Mouse (Mus musculus): Measurements from ENCODE around the gene Hsd17b3. TPM values are rescaled to one million over a fixed set of nuclear protein-coding genes. Genes with fewer than 3 reads are reported as not detected.

Gene Hsd17b3
- 1 to 10 TPM; 1.2 to 1.4 TPM for total RNA-seq (2021)
- long read RNA-seq, experiment 1, partial matches to known transcripts: 0 of 1 reads
- long read RNA-seq, experiment 1, other reads (novel, unspliced or antisense): 1 of 1 reads
- long read RNA-seq, experiment 2: 0 reads

DNA sequence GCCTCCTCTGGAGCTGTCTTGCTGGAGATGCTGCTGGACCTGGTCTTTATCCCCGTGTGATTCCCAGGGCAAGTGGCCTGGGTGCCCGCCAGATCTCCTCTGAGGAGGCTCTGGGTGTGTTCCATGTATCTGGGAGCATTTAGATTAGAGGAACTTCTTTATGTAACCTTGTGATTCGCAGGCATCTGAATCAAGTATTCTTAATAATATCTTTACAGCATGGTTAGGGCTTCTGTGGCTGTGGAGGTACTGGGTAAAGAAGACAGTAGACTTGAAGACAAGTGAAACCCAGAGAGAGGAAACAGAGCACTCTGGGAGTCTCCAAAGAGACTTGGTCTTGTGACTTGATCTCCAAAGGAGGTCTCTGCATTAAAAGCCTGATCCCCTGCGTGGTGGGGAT, at the start of gene Hsd17b3:
Gene Hsd17b3 (minus strand): TSS at position 101 of the 400 bp plus-strand sequence.
- no peak for DNase-seq

DNA sequence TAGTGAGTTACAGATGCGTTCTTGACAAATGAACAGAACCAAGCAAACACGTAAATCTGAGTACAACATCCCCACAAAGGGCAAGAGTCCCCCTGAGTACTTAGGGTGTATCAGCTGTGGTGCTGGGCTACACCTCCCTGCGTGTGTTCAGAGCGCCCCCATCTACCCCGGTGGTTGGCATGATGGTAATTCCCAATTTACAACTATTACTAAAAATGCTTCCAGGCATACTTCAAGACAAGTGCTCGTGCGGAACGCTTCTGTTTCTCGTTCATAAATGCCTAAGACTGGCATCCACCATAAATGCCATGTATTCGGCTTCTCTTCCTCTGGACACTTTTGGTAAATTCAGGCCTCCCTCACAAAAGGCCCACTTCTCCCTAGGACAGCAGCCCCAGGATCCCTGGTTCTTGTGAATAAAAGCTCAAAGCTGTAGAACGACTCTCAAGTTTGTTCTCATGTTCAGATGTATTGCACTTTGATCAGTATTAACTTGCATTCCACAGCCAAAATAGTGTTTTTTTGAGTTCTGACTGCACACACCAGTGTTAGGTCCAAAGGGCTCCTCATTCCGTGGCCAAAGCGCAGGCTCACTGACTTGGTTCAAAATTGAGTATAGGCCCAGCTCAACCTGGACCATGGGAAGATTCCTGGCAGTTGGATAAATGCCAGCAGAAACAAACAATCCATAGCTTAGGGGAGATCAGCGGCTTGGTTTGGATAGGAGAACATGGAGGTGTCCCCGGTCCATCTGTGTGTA, 40.8 kb upstream of the Hsd17b3 start:
- DNase-seq: peak; percentile 72 to 79

DNA sequence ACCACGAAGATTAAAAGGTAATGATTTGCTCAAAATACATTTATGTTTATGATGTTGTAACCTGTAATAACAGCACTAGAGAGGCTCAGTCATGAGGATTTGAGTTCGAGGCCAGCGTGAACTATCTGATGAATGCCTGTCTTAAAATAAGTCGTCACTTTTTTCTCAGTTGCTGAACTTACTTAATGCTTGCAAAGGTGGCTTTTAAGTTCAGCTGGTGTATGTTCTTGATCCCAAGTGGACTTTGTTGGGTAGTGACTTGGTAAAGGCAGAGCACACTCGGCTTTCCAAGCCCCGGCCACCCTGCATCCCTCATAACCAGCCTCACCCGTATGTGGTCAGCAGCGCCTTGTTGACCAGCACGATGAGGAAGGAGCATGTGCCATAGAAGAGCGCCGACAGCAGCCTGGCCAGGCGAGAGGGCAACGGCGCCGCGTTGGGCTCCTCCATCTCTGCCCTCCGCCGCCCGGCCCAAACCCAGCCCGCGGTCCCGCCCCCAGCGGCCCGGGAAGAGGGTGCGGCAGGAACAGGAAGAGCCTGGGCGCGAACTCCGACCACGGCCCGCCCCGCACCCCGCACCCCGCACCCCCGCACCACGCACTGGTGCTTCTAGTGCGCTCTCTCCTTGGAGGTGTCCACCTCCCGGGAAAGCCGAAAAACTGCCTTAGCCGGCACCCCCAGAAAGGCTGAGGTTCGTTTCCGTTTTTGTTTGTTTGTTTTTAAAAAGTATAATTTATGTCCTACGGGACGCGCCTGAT, 40.0 kb upstream of the Hsd17b3 start, which contains the start of gene Slc35d2:
Gene Slc35d2 (minus strand): TSS at position 511 of the 758 bp plus-strand sequence.
- DNase-seq: peak; percentile 84 to 93

DNA sequence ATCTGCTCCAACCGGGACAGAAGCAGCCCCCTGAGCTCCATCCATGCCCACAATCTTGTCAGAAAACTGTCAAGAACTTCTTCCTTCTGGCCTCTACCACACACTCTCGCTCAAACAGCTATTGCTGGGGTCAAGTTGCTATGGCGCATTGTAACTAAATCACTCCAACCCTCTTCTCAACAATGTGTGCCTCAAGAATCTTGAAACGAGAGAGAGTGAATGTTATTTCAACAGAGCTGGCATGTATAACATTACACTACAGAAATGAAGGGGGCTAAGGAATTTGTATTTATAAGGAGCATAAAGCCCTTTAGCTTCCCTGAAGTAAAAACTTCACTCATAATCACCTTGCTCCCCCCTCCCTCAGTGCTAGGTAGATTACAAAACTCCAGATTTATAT, 37.3 kb upstream of the Hsd17b3 start:
- DNase-seq: no peak

DNA sequence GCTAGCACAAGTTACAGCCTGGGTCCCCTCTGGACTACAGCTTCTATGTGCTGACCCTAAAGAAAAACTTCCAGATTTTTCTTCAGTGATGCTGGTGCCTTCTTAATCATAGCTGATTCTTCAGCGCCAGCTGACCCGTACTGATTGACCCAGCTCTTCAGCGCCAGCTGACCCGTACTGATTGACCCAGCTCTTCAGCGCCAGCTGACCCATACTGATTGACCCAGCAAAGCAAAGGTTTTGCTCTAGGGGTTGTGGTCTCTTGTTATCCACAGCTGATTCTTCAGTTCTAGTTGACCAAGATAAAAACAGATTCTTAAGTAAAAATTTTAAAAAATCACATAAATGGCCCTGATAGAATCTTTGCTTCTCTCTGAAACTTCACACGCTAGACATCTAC, 35.9 kb upstream of the Hsd17b3 start:
- no peak for DNase-seq

DNA sequence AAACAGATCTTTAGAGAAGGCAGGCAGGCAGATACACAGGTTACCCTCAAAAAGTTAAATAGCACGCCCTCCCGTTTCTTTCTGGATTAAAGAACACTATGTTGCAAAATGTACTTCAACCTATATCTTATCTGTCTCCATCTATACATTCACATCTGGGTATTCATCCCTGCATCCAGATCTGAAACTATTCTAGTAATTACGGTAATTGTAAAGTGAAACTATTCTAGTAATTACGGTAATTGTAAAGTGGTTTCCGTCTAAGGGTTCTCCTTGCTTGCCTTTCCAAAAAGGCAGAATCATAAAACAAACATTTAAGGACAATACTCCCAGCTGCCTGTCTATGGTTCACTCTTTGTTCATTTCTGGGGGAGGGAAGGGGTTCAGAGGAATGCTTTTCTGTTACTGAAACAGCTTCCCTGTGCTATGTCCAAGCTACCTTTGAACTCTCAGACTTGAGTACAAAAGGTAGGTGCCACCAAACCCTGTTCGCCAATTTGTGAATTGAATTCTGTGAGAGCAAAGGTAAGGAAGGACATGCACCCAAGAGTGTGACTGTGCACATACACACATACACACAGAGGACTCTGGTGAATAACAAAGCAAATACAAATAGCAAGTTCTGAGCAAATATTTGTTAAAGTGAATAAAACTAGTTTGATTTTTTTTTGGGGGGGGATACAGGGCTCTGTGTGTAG, 34.6 kb upstream of the Hsd17b3 start:
- DNase-seq: no peak

DNA sequence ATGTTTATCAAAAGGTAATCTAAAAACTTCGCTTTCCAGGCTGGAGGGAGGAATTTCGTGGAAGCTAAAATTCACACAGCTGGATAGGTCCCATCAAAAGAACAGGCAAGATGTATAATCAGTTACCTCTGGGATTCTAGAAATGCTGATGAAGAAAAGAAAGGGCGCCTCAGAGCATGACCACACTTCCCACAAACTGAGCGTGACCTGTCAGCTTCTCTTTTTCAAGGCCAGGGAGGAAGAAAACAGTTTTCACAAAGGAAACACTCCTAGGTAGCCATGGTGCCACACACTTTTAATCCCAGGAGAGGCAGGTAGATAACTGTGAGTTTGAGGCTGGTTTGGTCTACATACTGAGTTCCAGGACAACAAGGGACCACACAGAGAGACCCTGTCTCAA, 31.7 kb upstream of the Hsd17b3 start:
- no peak for DNase-seq

DNA sequence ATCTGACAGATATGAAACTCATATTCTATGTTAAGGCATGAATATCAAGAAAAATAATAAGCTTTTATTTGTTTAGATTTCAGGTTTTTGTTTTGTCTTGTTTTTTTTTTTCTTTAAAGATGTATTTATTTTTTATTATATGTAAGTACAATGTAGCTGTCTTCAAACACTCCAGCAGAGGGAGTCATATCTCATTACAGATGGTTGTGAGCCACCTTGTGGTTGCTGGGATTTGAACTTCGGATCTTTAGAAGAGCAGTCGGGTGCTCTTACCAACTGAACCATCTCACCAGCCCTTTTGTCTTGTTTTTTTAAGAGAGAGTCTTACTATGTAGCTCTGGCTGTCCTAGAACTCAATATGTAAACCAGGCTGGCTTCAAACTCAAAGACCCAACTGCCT, 28.4 kb upstream of the Hsd17b3 start:
- DNase-seq: no peak

DNA sequence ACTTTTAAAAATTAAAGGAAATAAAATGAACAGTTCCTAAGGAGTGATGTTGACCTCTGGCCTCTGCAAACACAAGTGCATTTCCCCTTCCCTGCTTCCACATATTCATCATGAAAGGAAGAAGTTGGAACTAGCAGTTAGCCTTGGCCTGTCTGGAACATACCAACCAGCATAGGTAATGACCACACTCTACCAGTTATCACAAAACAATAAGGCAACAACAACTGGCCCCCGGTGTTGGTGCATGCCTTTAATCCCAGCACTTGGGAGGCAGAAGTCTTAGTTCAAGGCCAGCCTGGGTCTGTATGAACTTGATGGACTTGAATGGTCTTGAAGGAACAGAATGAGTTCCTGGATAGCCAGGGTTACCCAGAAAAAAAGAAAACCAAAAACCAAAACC, 21.4 kb upstream of the Hsd17b3 start:
- DNase-seq: no peak

DNA sequence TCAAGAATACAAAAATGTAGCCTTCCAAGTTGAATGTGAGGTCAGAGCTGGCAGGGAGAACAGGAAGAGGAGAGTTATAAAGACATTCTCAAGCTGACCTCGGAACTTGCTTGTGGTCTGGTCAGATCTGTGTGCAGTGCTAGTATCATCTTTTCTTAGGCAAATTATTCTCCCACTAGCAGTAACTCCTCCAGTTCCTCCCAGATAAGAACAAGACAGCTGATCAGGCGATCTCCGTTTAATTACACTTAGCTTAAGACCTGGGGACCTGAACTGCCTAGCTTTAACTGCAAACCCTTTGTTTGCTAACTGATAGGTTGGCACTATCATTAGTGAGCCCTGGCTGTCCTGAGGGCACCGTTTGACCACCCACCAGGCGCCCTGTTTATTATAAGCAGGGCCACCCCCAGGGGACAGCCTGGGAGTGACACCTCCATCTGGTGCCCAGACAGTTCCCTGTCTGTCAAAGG, 19.4 kb upstream of the Hsd17b3 start:
- no peak for DNase-seq

DNA sequence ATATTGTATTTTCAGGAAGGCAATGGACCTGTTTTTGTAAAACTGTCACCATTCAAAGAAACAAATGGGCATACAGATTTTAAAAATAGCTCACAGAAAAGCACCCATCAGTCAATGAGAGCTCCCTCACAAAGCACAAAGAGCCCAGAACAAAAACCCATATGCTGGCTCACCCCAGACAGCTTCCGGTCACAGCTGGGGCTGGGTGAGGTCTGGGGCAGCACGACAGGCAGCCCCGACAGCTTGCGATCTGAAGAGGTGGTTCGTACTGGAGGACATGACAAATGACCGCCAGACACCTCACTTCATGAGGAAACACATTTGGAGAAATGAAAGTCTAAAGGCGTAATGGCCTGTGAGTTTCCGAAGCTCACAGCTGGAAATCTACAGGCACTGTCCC, 18.5 kb upstream of the Hsd17b3 start:
- DNase-seq: no peak

DNA sequence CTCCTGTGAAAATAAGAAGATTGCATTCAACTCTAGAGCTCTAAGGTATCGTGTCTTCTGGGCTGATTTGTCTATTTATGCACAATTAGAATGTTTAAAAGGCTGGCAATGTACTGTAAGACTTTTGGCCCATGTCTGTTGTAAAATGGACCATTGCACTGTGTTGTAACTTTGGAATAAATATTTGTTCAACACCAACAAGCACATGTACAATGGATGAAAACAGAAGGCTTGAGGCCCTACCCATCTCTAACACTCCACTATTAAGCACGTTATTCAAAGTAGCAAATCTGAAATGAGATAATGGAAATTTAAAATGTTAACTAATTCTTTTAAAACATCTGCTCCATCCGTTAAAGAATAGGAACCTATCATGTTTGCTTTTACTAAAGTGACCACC, 18.1 kb upstream of the Hsd17b3 start:
- no peak for DNase-seq

DNA sequence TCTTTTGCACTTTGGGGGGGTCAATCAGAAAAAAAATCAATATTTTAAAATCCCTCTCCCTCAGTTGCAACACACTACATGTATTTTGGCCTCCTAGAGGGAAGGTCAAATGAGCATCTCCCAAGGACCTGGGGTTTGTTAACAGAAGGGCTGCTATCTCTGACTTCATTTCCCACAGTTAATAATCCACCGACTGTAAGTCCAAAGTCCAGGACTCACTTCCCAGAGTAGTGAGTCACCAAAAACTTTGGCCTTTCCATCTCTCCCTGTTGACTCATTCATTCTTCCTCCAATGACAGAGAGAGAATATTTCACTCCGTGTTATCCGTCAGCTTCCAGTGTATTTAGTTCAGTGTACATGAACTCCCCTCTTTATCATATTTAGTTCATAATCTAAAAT, 16.7 kb upstream of the Hsd17b3 start:
- peak in 1 of 2 experiments; percentile 38 for DNase-seq

DNA sequence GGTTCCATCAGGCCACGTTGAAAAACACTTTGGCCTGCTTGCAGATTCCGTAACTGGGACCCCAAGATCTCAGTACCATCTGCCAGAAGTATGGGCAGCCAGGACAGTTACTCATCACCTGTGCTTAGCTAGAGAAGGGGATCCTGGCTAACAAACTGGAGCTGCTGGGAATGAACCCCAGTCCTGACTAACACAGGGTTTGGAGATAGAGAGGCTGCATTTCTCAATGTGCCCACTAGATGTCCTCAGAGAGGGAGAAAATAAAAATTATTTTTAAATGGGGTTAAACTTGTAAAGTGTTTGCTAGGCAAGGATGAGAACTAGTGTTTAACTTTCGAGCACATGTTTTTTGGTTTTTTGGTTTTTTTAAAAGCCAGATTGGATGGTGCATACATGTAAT, 11.2 kb upstream of the Hsd17b3 start:
- peak; percentile 19 to 50 for DNase-seq

DNA sequence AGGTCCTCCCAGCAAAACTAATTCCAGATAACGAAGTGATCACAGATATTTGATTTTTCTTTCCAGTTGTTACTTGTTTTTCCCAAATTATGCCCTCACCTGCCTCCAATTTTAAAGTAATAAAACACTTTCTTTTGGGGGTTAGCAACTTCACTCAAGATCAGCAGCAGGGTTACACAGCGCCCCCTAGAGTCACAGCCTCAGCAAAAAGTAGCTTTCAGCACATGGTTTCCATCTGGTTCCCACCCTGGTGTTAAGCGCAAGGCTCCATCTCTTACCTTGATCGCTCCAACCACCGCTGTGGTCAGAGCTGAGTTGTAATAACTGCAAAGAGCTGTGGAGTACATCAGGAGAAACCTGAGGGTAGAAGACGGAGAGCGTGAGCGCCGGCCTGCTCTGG, 10.0 kb upstream of the Hsd17b3 start:
- DNase-seq: peak; percentile 41 to 64

DNA sequence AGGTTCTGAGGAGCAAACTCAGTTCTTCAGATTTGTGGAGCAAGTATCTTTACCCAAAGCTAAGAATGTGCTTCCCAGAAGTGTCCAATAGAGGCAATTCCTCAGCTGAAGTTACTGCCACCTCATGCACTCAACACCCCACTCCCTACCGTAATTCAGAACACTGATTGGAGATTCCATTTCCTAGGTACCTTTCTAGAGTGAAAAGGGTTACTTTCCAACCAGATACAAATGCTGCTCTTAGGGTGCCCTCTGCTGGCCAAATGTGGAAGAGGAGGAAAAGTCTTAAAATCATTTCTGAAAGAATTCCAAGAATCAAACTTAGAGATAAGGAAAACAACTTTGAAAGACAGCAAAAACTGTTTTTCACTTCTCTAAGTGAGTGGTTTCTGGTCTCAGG, 4.3 kb upstream of the Hsd17b3 start:
- DNase-seq: peak; percentile 80

DNA sequence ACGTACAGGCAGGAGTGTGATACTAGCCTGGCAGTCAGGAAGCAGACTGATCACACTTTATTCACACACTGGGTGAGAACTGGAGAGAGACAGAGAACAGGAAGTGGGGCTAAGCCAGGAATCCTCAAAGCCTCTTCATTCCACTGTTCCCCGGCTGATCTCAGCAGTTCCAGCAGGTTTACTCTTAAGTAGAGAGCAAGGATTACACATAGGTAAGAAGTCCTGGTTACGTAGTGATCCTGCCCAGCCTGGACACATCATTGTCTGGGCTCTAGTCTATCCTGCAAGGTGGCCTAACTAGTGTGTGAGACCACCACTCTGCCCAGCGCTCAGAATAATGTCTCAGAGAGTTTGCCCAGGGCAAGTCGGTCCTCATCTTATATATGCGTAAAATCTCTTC, 3.7 kb upstream of the Hsd17b3 start:
- DNase-seq: no peak

DNA sequence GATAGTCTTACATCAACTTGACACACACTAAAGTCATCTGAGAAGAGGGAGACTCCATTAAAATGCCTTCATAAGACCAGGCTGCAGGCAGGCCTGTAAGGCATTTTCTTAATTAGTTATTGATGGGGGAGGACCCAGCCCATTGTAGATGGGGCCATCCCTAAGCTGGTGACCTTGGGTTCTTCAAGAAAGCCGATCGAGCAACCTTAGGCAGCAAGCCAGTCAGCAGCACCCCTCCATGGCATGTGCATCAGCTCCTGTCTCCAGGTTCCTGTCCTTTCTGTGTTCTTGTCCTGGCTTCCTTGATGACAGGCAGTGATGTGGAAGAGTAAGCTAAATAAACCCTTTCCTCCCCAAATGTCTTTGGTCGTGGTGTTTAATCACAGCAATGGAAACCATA, 3.1 kb upstream of the Hsd17b3 start:
- DNase-seq: no peak

DNA sequence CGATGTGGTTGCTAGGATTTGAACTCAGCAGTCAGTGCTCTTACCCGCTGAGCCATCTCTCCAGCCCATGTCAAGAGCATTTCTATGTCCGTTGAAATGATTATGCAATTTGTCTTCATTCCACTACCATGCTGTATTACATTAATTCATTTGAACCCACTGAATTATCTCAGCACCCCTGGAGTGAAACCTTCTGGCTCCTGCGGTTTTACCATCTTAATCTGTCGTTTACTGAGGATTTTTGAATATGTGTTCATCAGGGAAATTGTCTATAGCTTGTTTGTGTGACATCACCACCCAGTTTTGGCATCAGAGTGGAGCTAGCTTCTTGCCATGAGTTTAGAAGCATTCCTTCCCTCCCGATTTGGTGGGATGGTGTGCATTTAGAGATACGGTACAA, 2.0 kb upstream of the Hsd17b3 start:
- DNase-seq: no peak

DNA sequence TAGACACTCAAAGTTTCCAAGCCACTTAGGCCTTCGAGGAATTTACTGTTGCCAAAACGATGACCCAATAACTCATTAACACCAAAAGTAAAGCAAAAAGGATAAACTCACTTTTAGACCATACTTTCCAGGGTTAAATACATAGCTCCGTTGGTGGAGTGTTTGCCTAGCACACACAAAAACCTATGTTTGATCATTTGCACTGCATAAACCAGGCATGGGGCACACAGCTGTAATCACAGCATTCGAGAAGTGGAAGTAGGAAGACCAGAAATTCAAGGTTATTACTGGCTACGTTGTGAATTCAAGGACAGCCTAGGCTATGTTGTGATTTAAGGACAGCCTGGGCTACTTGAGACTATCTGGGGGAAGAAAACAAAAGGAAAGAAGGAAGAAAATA, 1.2 kb upstream of the Hsd17b3 start:
- no peak for DNase-seq

DNA sequence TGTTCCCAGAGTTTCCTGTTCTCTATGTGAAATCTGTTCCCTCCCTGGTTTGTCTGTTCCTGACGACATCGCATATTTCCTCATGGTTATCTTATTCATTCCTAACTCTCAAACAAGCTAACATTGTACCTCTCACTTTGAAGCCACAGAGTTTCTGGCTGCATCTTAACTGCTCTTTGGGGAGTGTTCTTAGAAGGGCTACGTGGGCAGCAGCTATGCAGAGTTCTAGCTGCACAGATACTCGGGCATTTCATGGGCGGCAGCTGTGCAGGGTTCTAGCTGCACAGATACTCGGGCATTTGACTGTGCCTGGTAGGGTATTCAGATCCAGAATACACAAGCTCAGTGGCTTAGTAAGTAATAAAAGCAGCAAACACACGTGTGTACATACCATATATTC, 973 bp downstream of the Hsd17b3 start:
- DNase-seq: no peak

DNA sequence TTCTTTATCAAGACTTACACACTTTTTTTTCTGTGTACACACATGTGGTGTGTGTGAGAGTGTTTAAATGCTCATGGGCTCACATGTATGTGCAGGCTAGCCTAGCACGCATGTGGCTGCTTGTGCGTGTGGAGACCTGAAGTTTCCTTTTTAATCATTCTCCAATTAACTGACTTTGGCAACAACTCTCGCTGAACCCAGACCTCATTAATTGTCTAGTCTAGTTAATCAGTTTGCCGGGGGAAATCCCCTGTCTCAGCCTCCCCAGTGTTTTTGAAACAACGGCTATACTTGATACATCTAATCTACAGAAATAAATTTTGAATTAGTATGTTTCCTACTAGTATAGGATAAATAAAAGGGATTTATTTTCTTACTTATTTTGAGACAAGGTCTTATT, 3.0 kb downstream of the Hsd17b3 start:
- no peak for DNase-seq

DNA sequence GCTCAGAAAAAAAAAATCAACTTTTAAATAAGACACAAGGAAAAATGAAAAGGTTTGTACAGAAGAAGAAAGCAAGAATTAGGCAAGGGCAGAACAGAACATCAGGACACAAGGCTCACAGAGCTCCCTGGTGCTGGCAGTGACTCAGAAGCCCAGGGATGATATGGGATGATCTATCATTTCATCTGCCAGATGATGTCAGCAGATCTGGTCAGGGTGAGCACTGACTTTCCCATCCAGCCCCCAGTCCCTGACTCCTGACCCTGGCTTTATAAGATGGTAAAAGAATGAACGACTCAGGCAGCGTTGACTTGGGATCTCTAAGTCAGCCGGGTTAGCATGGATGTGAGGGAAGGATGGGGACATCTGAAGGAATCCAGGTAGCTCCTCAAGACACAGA, 5.7 kb downstream of the Hsd17b3 start:
- DNase-seq: peak; percentile 62 to 67

All from adrenal gland, postnatal 36 days (tissue).